Mouse (Mus musculus) C2C12 (cell line): ENCODE data around the gene Slc22a23.

Experiments used
- CEBPB ChIP-seq: IDR thresholded peaks from one replicate; pipeline ENCODE4 v1.6.1; 2011; ENCODE audit warnings: low read depth, mild to moderate bottlenecking, control low read depth, moderate library complexity
- CTCF ChIP-seq: IDR thresholded peaks from one replicate; pipeline ENCODE4 v1.5.1; 2011; ENCODE audit not compliant: control insufficient read depth, insufficient read depth, insufficient read length
- FOSL1 ChIP-seq: IDR thresholded peaks from one replicate; pipeline ENCODE4 v1.8.0; 2011; ENCODE audit warnings: mild to moderate bottlenecking, low read length; ENCODE audit not compliant: poor library complexity, insufficient read depth, severe bottlenecking
- MAX ChIP-seq: IDR thresholded peaks from one replicate; pipeline ENCODE4 v1.6.1; 2011; ENCODE audit warnings: mild to moderate bottlenecking, control low read depth
- MYOD1 ChIP-seq: IDR thresholded peaks from one replicate; pipeline ENCODE4 v1.6.1; 2011; ENCODE audit warnings: low read depth; ENCODE audit not compliant: control insufficient read depth, insufficient read length
- MYOG ChIP-seq: IDR thresholded peaks from one replicate; pipeline ENCODE4 v1.6.1; 2011; ENCODE audit not compliant: control insufficient read depth, insufficient read length; ENCODE audit errors: extremely low read depth
- USF1 ChIP-seq: IDR thresholded peaks from one replicate; pipeline ENCODE4 v1.6.1; 2011; ENCODE audit warnings: low read depth, mild to moderate bottlenecking, control low read depth, moderate library complexity

DNA sequence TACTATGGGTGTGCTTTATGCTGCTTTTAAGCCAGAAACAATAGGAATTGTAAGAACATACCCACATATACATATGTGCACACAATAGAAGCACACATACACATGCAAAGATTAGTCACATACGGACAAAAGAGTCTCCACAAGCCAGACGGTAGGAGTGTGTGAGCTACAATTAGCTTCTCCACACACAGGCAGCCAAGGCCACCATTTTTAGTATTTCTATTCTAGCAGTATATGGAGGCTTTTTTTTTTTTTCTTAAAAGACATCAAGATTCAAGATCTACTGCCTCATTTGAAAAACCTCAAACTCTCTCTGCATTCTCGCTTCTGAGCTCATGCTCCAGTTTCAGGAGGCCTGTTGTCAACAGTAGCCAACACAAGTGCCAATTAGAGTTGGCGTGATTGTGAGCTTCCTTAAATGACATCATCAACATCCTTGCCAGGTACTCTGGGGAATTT lies 31.9 kb downstream of the Slc22a23 start:
- TF ChIP-seq CTCF: no peak
- TF ChIP-seq MYOG: no peak
- TF ChIP-seq MYOD1: no peak
- TF ChIP-seq MAX: no peak
- no peak for TF ChIP-seq USF1
- TF ChIP-seq CEBPB: no peak
- TF ChIP-seq FOSL1: no peak
